Mouse (Mus musculus) intestine, embryonic 16.5 days (tissue): ENCODE data around the gene N4bp2. TPM values are rescaled to one million over a fixed set of nuclear protein-coding genes. Genes with fewer than 3 reads are reported as not detected.

Source experiments
- ATAC-seq: fragments of 200-750 bp; cut with Nextera tagmentation; 2 replicates; pipeline ENCODE4 v1.8.0; 2017; ENCODE audit warnings: moderate TSS enrichment, moderate library complexity
- H3K27ac ChIP-seq: fragments of 300-500 bp; sonication (generic); 2 replicates; pipeline ENCODE4 v1.5.1; 2014; ENCODE audit warnings: mild to moderate bottlenecking, low read length
- H3K27me3 ChIP-seq: fragments of 300-500 bp; sonication (generic); replicated peaks from 2 replicates; pipeline ENCODE4 v1.6.1; 2014; ENCODE audit warnings: low read length, control low read depth, mixed read lengths; ENCODE audit not compliant: control insufficient read depth, insufficient read depth
- H3K36me3 ChIP-seq: fragments of 300-500 bp; sonication (generic); 2 replicates; pipeline ENCODE4 v1.6.1; 2014; ENCODE audit warnings: low read length, control low read depth; ENCODE audit not compliant: control insufficient read depth, insufficient read depth
- H3K4me1 ChIP-seq: fragments of 300-500 bp; sonication (generic); 2 replicates; pipeline ENCODE4 v1.6.1; 2014; ENCODE audit warnings: low read length, control low read depth, mixed read lengths; ENCODE audit not compliant: control insufficient read depth, insufficient read depth
- H3K4me2 ChIP-seq: fragments of 300-500 bp; sonication (generic); 2 replicates; pipeline ENCODE4 v1.6.1; 2014; ENCODE audit warnings: low read depth, low read length, control low read depth
- H3K4me3 ChIP-seq: fragments of 300-500 bp; sonication (generic); 2 replicates; pipeline ENCODE4 v1.5.1; 2014; ENCODE audit warnings: mild to moderate bottlenecking, low read length
- H3K9ac ChIP-seq: fragments of 300-500 bp; sonication (generic); 2 replicates; pipeline ENCODE4 v1.6.1; 2014; ENCODE audit warnings: low read depth, low read length
- H3K9me3 ChIP-seq: fragments of 300-500 bp; sonication (generic); 2 replicates; pipeline ENCODE4 v1.6.1; 2016; ENCODE audit warnings: low read length, control low read depth; ENCODE audit not compliant: control insufficient read depth
- WGBS: fragments of 180-500 bp; shearing (Covaris S2); extraction: QIAGEN DNeasy Blood & Tissue Kit; methylation state at CpG from one replicate; pipeline ENCODE4 v1.1.7; 2014; 5-methylcytosine and 5-hydroxymethylcytosine counted together
- polyA plus RNA-seq: library from polyadenylated mRNA; unstranded; fragments of >200 nt; fragmentation: Nextera tagmentation; extraction: Ambion mirVana; gene quantifications from 2 replicates; pipeline ENCODE4 v1.2.1, GENCODE M21; 2015

Gene N4bp2
- polyA plus RNA-seq, 1 experiment from 2014 or later: 16.8 TPM

GRCm38 (mm10) chr5:65878367-65878766 is 115.0 kb downstream of the N4bp2 start:
- Histone ChIP-seq H3K9me3 (no peaks in the 10 kb centered on the region), H3K4me3 (no peak overlapping the region), H3K36me3 (no peaks in the 10 kb centered on the region), H3K27me3 (no peaks in the 10 kb centered on the region), H3K4me1 (no peaks in the 10 kb centered on the region), H3K27ac (no peak overlapping the region), H3K4me2 (no peak overlapping the region), H3K9ac (no peak overlapping the region)
- WGBS: 57% methylated on average over 3 of the region's 3 CpGs
- no peak for ATAC-seq

Other genes starting within 250 kb of the N4bp2 start
- gene Smim14, start 226.3 kb upstream of the N4bp2 start, polyA plus RNA-seq: 153 and 159 TPM in 2 replicates
- 125 and 129 TPM in 2 replicates for gene Ube2k, start 226.3 kb upstream of the N4bp2 start, polyA plus RNA-seq
- gene Pds5a, start 65.2 kb upstream of the N4bp2 start, polyA plus RNA-seq: 31.2 and 33.4 TPM in 2 replicates
- 0.94 and 1.3 TPM in 2 replicates for gene Rhoh, start 97.7 kb downstream of the N4bp2 start, polyA plus RNA-seq
- not detected in 2 replicates for gene Chrna9, start 171.4 kb downstream of the N4bp2 start, polyA plus RNA-seq
- gene 9130230L23Rik, start 240.8 kb downstream of the N4bp2 start, polyA plus RNA-seq: 2.0 and 2.5 TPM in 2 replicates